Mouse (Mus musculus) intestine, embryonic 15.5 days (tissue): Measurements from ENCODE around the gene Fam19a2. TPM values are rescaled to one million over a fixed set of nuclear protein-coding genes. Genes with fewer than 3 reads are reported as not detected.

ENCODE experiments used
- ATAC-seq: fragments of 200-750 bp; cut with Nextera tagmentation; 2 replicates; pipeline ENCODE4 v1.8.0; 2017; ENCODE audit warnings: moderate TSS enrichment, moderate library complexity
- H3K27ac ChIP-seq: fragments of 300-500 bp; sonication (generic); 2 replicates; pipeline ENCODE4 v1.5.1; 2015; ENCODE audit warnings: mild to moderate bottlenecking, inconsistent platforms
- H3K27me3 ChIP-seq: fragments of 300-500 bp; sonication (generic); replicated peaks from 2 replicates; pipeline ENCODE4 v1.6.1; 2015; ENCODE audit warnings: inconsistent platforms
- H3K36me3 ChIP-seq: fragments of 300-500 bp; sonication (generic); 2 replicates; pipeline ENCODE4 v1.6.1; 2015; ENCODE audit warnings: inconsistent platforms
- H3K4me1 ChIP-seq: fragments of 300-500 bp; sonication (generic); replicated peaks from 2 replicates; pipeline ENCODE4 v1.6.1; 2015; ENCODE audit warnings: inconsistent platforms
- H3K4me2 ChIP-seq: fragments of 300-500 bp; sonication (generic); replicated peaks from 2 replicates; pipeline ENCODE4 v1.6.1; 2015; ENCODE audit warnings: mild to moderate bottlenecking, inconsistent platforms
- H3K4me3 ChIP-seq: fragments of 300-500 bp; sonication (generic); replicated peaks from 2 replicates; pipeline ENCODE4 v1.5.1; 2015; ENCODE audit warnings: inconsistent platforms
- H3K9ac ChIP-seq: fragments of 300-500 bp; sonication (generic); 2 replicates; pipeline ENCODE4 v1.6.1; 2015; ENCODE audit warnings: inconsistent platforms
- H3K9me3 ChIP-seq: fragments of 300-500 bp; sonication (generic); 2 replicates; pipeline ENCODE4 v1.6.1; 2016; ENCODE audit warnings: inconsistent platforms
- WGBS: fragments of 180-500 bp; shearing (Covaris S2); methylation state at CpG from one replicate; pipeline ENCODE4 v1.1.7; 2015; 5-methylcytosine and 5-hydroxymethylcytosine counted together
- polyA plus RNA-seq: library from polyadenylated mRNA; unstranded; fragments of >200 nt; fragmentation: Nextera tagmentation; extraction: Ambion mirVana; gene quantifications from 2 replicates; pipeline ENCODE4 v1.2.1, GENCODE M21; 2015

Gene Fam19a2
- polyA plus RNA-seq, 1 experiment from 2014 or later = 2.8 TPM

DNA sequence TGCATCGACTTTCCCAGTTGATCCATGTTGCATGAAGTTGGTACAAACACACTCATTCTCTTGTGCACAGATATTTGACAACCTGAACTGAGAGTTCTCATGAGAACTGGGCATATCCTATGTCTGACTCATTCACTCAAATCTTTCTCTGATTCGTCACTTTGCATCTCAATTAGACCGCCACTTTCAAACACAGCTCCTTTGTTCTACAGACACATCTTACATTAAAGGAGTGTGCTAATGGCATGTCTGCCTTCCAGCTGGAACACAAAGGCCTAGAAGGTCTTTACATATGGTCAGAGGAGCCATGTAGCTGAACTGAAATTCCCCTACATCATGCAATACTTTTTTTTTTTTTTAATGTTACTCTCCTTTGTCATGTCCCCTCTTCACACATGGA is 333.3 kb downstream of the Fam19a2 start:
- ATAC-seq = no peak
- H3K4me3 ChIP-seq = no peak overlapping the region
- WGBS = 87% methylated on average over 3 of the region's 3 CpGs
- no peak overlapping the region for H3K4me2 ChIP-seq
- H3K36me3 ChIP-seq = no peaks in the 10 kb centered on the region
- H3K27ac ChIP-seq = no peak overlapping the region
- no peaks in the 10 kb centered on the region for H3K9me3 ChIP-seq
- H3K4me1 ChIP-seq = no peaks in the 10 kb centered on the region
- no peaks in the 10 kb centered on the region for H3K27me3 ChIP-seq
- H3K9ac ChIP-seq = no peak overlapping the region

DNA sequence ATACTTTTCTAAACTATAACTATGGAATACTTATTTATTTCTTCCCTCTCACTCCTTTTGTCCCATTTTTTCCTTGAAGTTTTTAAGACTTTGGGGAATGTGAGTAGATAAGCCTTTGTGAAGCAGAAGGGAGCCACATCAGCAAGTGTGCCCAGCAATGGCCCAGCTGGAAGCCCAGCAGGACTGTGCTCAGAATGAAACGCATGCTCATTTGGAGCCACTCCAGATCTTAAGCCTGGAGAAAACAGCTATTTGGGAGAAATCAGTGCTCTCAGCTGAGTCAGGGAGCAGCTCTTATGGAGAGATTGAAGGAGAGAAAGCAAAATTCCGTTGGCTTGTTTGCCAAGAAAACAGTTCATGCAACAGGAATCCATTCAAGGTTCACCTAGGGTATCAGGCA is 341.9 kb downstream of the Fam19a2 start:
- WGBS = 51% methylated on average over 2 of the region's 2 CpGs
- no peak overlapping the region for H3K27ac ChIP-seq
- no peaks in the 10 kb centered on the region for H3K4me1 ChIP-seq
- ATAC-seq = no peak
- H3K36me3 ChIP-seq = no peaks in the 10 kb centered on the region
- no peak overlapping the region for H3K4me3 ChIP-seq
- H3K27me3 ChIP-seq = no peaks in the 10 kb centered on the region
- H3K9me3 ChIP-seq = no peaks in the 10 kb centered on the region
- H3K4me2 ChIP-seq = no peak overlapping the region
- H3K9ac ChIP-seq = no peak overlapping the region

GRCm38 (mm10) chr10:123626691-123627090 is 362.9 kb downstream of the Fam19a2 start:
- Histone ChIP-seq H3K36me3 (no peaks in the 10 kb centered on the region), H3K4me1 (no peaks in the 10 kb centered on the region), H3K4me2 (no peak overlapping the region), H3K9me3 (no peaks in the 10 kb centered on the region), H3K9ac (no peak overlapping the region), H3K27me3 (no peaks in the 10 kb centered on the region), H3K27ac (no peak overlapping the region), H3K4me3 (no peak overlapping the region)
- WGBS = 77% methylated on average over 2 of the region's 2 CpGs
- ATAC-seq = no peak

GRCm38 (mm10) chr10:123629248-123629744 is 365.5 kb downstream of the Fam19a2 start:
- no peak overlapping the region for H3K4me3 ChIP-seq
- H3K4me2 ChIP-seq = no peak overlapping the region
- no peak overlapping the region for H3K9ac ChIP-seq
- ATAC-seq = no peak
- 74% methylated on average over 5 of the region's 5 CpGs for WGBS
- no peaks in the 10 kb centered on the region for H3K27me3 ChIP-seq
- no peak overlapping the region for H3K27ac ChIP-seq
- H3K9me3 ChIP-seq = no peaks in the 10 kb centered on the region
- H3K4me1 ChIP-seq = no peaks in the 10 kb centered on the region
- H3K36me3 ChIP-seq = no peaks in the 10 kb centered on the region

- no peak for ATAC-seq
- 27% methylated on average over 5 of the region's 5 CpGs for WGBS
- Histone ChIP-seq H3K27me3 (no peaks in the 10 kb centered on the region), H3K4me2 (no peak overlapping the region), H3K9me3 (no peaks in the 10 kb centered on the region), H3K27ac (no peak overlapping the region), H3K9ac (no peak overlapping the region), H3K4me1 (no peaks in the 10 kb centered on the region), H3K36me3 (no peaks in the 10 kb centered on the region), H3K4me3 (no peak overlapping the region)
These were observed 368.2 kb downstream of the Fam19a2 start for GRCm38 (mm10) chr10:123632029-123632428.

- Histone ChIP-seq H3K4me1 (no peaks in the 10 kb centered on the region), H3K36me3 (no peaks in the 10 kb centered on the region), H3K27ac (no peak overlapping the region), H3K9me3 (no peaks in the 10 kb centered on the region), H3K27me3 (no peaks in the 10 kb centered on the region), H3K4me2 (no peak overlapping the region), H3K4me3 (no peak overlapping the region), H3K9ac (no peak overlapping the region)
- no peak for ATAC-seq
- 86% methylated on average over 5 of the region's 5 CpGs for WGBS
These were observed 372.9 kb downstream of the Fam19a2 start for GRCm38 (mm10) chr10:123636655-123637054.

DNA sequence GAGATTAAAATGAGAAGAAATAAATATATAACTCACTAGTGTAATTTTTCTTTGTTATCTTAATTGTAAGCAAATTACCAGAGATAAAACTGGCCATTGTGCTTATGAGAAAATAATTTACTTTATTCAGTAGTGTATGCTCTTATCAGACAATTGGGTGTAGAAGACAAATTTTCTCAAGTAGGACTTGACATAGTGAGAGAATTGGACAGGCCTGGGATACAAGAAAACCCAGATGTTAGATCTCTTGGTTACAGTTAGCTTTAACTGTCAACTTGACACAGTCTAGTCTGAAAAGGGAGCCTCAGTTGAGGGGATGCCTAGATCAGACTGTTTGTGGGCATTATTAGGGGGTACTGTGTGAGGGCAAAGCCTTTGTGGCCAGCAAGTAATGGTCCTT is 373.7 kb downstream of the Fam19a2 start:
- H3K9me3 ChIP-seq = no peaks in the 10 kb centered on the region
- no peaks in the 10 kb centered on the region for H3K27me3 ChIP-seq
- H3K27ac ChIP-seq = no peak overlapping the region
- no peak overlapping the region for H3K9ac ChIP-seq
- no peaks in the 10 kb centered on the region for H3K36me3 ChIP-seq
- no peak overlapping the region for H3K4me3 ChIP-seq
- ATAC-seq = no peak
- no peaks in the 10 kb centered on the region for H3K4me1 ChIP-seq
- no peak overlapping the region for H3K4me2 ChIP-seq

GRCm38 (mm10) chr10:123645568-123645967 is 381.8 kb downstream of the Fam19a2 start:
- 93% methylated on average over 4 of the region's 4 CpGs for WGBS
- Histone ChIP-seq H3K4me1 (no peaks in the 10 kb centered on the region), H3K9ac (no peak overlapping the region), H3K36me3 (no peaks in the 10 kb centered on the region), H3K9me3 (no peaks in the 10 kb centered on the region), H3K4me3 (no peak overlapping the region), H3K27me3 (no peaks in the 10 kb centered on the region), H3K4me2 (no peak overlapping the region), H3K27ac (no peak overlapping the region)
- ATAC-seq = no peak

DNA sequence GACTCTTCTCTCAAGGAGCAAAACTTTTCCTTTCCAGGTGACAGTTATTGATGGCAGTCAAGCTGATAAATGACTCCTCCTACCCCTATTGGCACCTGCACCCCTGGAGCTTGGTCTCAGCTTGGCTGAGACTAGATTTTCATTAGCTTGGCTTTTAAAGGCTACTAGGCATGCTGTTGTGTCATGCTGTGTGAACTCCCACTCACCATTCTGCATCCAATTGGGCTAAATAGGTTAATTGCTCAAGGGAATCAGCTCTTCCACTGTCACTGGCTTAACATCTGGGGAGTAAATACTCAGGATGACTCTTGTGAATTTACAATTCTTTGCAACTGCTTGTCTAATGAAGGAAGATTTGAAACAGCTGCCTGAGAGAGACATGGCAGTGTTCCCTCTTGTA is 407.4 kb downstream of the Fam19a2 start:
- H3K4me2 ChIP-seq = no peak overlapping the region
- no peak overlapping the region for H3K9ac ChIP-seq
- H3K4me1 ChIP-seq = no peaks in the 10 kb centered on the region
- no peaks in the 10 kb centered on the region for H3K9me3 ChIP-seq
- no peak for ATAC-seq
- H3K4me3 ChIP-seq = no peak overlapping the region
- no peak overlapping the region for H3K27ac ChIP-seq
- H3K27me3 ChIP-seq = no peaks in the 10 kb centered on the region
- no peaks in the 10 kb centered on the region for H3K36me3 ChIP-seq

DNA sequence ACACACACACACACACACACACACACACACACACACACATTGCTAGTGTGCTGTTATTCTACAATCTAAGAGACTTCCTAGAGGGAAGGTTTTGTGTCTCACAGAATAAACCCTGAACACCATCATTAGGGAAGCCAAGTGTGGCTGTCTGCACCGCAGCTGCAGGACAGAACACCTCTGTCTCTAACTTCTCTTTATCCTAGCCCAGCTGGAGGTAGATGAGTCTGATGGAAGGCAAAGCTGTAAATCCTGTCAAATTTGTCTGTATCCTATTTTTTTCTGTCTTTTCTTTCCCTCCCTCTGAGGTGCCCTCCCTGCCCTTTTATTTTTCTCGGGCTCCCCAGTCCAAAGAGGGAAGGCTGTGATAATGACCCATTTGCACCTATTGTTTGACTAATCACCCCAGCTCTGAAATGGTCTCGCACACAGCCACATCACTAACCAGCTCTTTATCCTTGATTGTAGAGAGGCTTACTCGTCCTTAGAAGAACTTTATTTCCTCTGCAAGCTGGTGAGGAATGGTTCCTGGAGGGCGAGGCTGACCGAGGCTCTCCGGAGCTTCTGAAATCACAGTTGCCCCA is 414.6 kb downstream of the Fam19a2 start:
- H3K4me1 ChIP-seq = no peaks in the 10 kb centered on the region
- no peak overlapping the region for H3K27ac ChIP-seq
- no peaks in the 10 kb centered on the region for H3K36me3 ChIP-seq
- no peak for ATAC-seq
- no peak overlapping the region for H3K4me2 ChIP-seq
- H3K27me3 ChIP-seq = no peaks in the 10 kb centered on the region
- H3K9me3 ChIP-seq = no peaks in the 10 kb centered on the region
- 27% methylated on average over 7 of the region's 7 CpGs for WGBS
- H3K9ac ChIP-seq = no peak overlapping the region
- no peak overlapping the region for H3K4me3 ChIP-seq

GRCm38 (mm10) chr10:123682718-123683255 is 419.0 kb downstream of the Fam19a2 start:
- no peak overlapping the region for H3K27ac ChIP-seq
- no peak overlapping the region for H3K4me3 ChIP-seq
- H3K4me1 ChIP-seq = no peaks in the 10 kb centered on the region
- no peaks in the 10 kb centered on the region for H3K36me3 ChIP-seq
- H3K27me3 ChIP-seq = no peaks in the 10 kb centered on the region
- no peak overlapping the region for H3K4me2 ChIP-seq
- H3K9me3 ChIP-seq = no peaks in the 10 kb centered on the region
- H3K9ac ChIP-seq = no peak overlapping the region
- no peak for ATAC-seq
- 44% methylated on average over 9 of the region's 9 CpGs for WGBS

- H3K36me3 ChIP-seq = no peaks in the 10 kb centered on the region
- no peak overlapping the region for H3K27ac ChIP-seq
- no peak overlapping the region for H3K4me3 ChIP-seq
- no peak for ATAC-seq
- WGBS = 81% methylated on average over 8 of the region's 8 CpGs
- no peaks in the 10 kb centered on the region for H3K9me3 ChIP-seq
- no peaks in the 10 kb centered on the region for H3K27me3 ChIP-seq
- no peaks in the 10 kb centered on the region for H3K4me1 ChIP-seq
- H3K9ac ChIP-seq = no peak overlapping the region
- H3K4me2 ChIP-seq = no peak overlapping the region
These were observed 428.6 kb downstream of the Fam19a2 start for GRCm38 (mm10) chr10:123692186-123692925.

DNA sequence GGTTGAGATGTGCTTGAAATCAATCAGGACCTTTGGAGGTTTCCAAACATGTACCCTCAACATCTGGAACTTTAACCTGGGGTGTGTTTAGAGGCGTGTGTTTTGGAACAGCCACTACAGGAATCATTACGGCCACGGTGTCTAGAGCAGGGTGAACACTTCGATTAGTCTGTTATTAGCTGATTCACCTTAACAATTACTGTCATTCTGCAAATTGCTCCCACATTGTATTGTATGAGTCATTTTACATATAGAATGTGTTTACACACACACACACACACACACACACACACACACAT is 429.1 kb downstream of the Fam19a2 start:
- H3K4me2 ChIP-seq = no peak overlapping the region
- no peak overlapping the region for H3K27ac ChIP-seq
- no peaks in the 10 kb centered on the region for H3K27me3 ChIP-seq
- H3K36me3 ChIP-seq = no peaks in the 10 kb centered on the region
- H3K9ac ChIP-seq = no peak overlapping the region
- no peak for ATAC-seq
- 89% methylated on average over 4 of the region's 4 CpGs for WGBS
- H3K4me1 ChIP-seq = no peaks in the 10 kb centered on the region
- H3K4me3 ChIP-seq = no peak overlapping the region
- H3K9me3 ChIP-seq = no peaks in the 10 kb centered on the region
